Mouse (Mus musculus): ENCODE results near the gene Pglyrp4.
"Not testable (repeated sequence)": the region's sequence is repeated elsewhere in the genome, so short reads cannot be mapped to it uniquely, and the experiment has no call there.

Gene Pglyrp4

GRCm38 (mm10) chr3:90726606-90727005 is at the start of gene Pglyrp4:
Gene Pglyrp4 (plus strand): TSS chr3:90726906.
- DNase-seq (ENCODE audit: low spot score in 2 of 2) = no peak

GRCm38 (mm10) chr3:90678656-90679055 is 48.0 kb upstream of the Pglyrp4 start:
- DNase-seq (ENCODE audit: low spot score in 2 of 2) = no peak

DNA sequence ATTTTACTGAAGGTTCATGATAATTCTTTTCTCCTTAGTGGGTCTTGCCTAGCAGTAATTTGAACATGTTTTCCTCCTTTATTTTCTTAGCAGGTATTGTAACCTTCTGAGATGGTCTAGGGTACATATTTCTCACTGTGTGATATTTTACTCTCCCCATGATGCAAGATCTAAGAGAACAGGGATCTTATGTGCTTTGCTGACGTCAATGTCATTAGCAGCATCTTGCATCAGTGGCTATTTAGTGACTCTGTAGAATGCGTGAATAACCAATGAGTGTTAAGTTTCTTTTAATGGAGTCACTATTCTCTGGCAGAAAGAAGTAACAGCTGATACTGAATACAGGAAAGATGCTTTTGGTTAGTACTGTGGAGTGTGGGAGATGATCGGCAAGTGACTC is 42.8 kb upstream of the Pglyrp4 start:
- no peak for DNase-seq (ENCODE audit: low spot score in 2 of 2)

GRCm38 (mm10) chr3:90686835-90687234 is 39.9 kb upstream of the Pglyrp4 start:
- no peak for DNase-seq (ENCODE audit: low spot score in 2 of 2)

DNA sequence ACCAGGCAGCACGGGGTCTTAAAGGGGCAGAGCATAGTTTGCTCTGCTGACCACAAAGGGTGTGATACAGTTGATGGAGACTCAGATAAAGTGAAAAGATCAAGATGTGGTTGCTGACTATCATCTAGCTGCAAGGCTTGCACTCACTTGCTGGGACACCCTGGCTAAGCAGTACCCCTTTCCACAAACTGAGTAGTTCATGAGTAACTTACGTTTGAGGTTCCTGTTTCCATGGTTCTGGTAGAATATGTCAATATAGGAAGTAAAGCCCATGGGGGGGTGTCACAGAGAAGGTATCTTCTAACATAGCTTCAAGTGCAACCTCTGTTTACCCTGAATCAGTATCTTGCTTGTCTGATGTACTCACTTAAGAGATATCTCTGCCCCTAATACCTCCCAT is 33.2 kb upstream of the Pglyrp4 start:
- no peak for DNase-seq (ENCODE audit: low spot score in 2 of 2)

- no peak for DNase-seq (ENCODE audit: low spot score in 2 of 2)
These were observed 31.1 kb upstream of the Pglyrp4 start, which contains the start of gene S100a9 for GRCm38 (mm10) chr3:90695613-90696012. Gene S100a9 (minus strand): TSS chr3:90695721.

- DNase-seq (ENCODE audit: low spot score in 2 of 2) = no peak
These were observed 24.5 kb upstream of the Pglyrp4 start for GRCm38 (mm10) chr3:90702244-90702643.

DNA sequence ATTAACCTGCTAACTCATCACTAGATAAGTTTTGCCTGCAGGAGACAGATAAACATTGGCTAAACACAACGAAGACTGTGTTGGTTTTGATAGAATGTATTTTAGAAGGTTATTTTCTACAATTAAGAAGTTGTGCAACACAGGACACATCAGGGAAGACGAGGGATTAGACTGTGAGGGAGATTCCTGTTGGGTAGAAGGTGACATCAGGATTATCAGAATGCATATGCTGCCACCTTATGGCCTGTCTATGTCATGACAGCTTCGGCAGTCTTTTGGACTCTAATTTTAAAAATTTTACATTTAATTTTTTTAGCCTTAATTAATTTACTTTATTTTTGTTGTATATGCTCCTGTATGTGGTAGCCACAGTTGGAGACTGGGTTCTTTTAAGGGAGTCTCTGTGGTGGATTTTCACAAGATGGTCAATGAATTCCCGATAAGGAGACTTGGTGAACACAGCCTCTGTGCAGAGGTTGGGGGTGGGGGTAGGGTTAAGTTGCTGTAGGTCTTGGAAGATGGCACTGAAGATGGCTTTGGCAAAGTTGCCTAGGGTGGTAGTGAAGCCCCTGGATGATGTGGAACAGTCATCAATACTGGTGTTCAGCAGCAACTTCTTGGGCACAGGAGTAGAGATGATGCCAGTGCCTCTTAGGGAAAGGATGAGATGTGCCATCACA is 18.0 kb upstream of the Pglyrp4 start:
- DNase-seq (ENCODE audit: low spot score in 2 of 2) = peak in 1 of 2 experiments; percentile 14

- DNase-seq (ENCODE audit: low spot score in 2 of 2) = peak; percentile 70 to 76
These were observed 16.9 kb upstream of the Pglyrp4 start for GRCm38 (mm10) chr3:90709591-90710460.

DNA sequence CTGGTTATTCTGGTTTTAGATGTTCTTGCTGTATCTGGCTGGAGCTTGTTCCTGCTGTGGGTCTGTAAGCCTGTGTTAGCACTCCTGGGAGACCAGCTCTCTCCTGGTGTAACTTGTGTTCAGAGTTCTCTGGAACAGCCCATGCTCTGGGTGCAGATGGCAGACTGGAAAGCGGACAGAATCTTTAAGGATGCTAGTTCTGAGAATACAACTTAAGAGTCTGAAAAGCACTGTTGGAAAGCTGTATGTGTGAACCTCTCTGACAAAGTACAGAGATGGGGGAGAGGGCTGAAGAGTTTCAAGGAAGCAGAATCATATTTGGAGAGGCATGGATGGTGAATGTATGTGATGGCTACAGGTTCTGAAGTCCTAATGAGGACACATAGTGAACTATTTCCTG is 23.0 kb downstream of the Pglyrp4 start:
- DNase-seq (ENCODE audit: low spot score in 2 of 2) = no peak

GRCm38 (mm10) chr3:90777776-90778175 is 51.1 kb downstream of the Pglyrp4 start, which contains the start of gene Gm5849:
Gene Gm5849 (minus strand): TSS chr3:90777876.
- not testable (repeated sequence) for DNase-seq (ENCODE audit: low spot score in 2 of 2)
